Mouse (Mus musculus) G1E (cell line): Measurements from ENCODE around the gene Mrvi1.

Experiments
- CTCF ChIP-seq: IDR thresholded peaks from 2 replicates; pipeline ENCODE4 v1.5.1; 2012; ENCODE audit warnings: low read depth, low read length, inconsistent platforms, mixed read lengths
- GATA1 ChIP-seq: IDR thresholded peaks from 2 replicates; pipeline ENCODE4 v1.6.1; 2012; ENCODE audit warnings: borderline replicate concordance, low read length, inconsistent platforms, mixed read lengths
- GATA2 ChIP-seq: IDR thresholded peaks from 2 replicates; pipeline ENCODE4 v1.6.1; 2012; ENCODE audit warnings: low read depth, low read length, inconsistent platforms, borderline replicate concordance
- TAL1 ChIP-seq: conservative IDR thresholded peaks from 2 replicates; pipeline ENCODE4 v1.6.1; 2012; ENCODE audit warnings: low read depth, low read length, inconsistent platforms, mixed read lengths

GRCm38 (mm10) chr7:110821653-110822052, 160.6 kb downstream of the Mrvi1 start:
- no peak for TF ChIP-seq CTCF
- TF ChIP-seq GATA1: no peak
- no peak for TF ChIP-seq TAL1
- TF ChIP-seq GATA2: no peak
